Mouse (Mus musculus) cerebellum, adult 18-20 months (tissue): Measurements from ENCODE around the gene Pmf1.
"Not testable (repeated sequence)": the region's sequence is repeated elsewhere in the genome, so short reads cannot be mapped to it uniquely, and the experiment has no call there.

Experiments
- DNase-seq, 2 experiments: peaks; one replicate each; pipeline ENCODE4 v3.0.0; 2021

The Pmf1 gene

DNA sequence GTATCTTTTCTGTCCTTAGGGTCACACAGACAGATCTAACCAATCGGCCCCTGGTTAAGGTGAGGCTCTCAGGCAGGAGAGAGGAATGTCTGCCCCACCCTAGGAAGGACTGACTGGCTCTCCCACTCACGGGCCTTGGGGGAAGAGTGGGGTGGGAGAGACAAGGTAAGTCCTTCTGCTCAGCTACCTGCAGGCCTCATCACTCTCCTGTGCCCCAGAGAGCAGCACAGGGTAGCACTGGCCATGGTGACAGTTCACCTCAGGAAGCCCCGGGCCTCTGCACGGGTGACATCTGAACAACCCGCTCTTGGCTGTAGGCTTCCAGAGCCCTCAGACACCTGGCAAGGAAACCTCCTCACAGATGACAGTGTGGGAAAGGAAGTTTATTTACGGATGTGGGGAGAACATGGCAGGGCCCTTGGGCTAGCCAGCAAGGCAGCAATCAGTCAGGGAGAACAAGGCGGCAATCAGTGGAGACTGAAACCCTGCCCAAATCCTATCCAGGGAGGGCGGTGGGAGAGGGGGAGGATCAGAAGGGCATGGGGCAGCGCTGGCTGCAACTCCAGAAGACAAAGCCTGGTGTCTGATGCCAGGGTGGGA lies 16.3 kb downstream of the Pmf1 start:
- DNase-seq: no peak

DNA sequence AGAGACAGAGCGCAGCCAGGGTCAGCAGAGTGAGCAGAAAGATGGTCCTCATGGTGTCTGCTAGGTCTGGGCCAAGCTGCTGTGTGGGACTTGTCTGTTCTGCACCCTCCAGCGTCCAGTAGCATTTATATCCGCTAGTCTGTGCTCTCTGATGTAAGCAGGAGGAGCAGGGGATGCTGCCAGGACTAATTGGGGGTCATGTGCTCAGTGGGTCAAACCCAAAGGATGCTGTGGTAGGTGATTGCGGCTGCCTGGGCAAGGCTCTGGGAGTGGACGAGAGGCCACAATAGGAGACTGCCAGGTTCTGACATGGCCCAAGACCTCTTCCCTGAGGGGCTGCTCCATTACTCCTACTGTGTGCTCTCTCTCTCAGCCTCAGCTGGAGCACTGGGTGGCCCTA lies 25.8 kb downstream of the Pmf1 start, which contains the start of gene Bglap:
Gene Bglap (minus strand): TSS at position 101 of the 400 bp plus-strand sequence.
- DNase-seq: no peak

DNA sequence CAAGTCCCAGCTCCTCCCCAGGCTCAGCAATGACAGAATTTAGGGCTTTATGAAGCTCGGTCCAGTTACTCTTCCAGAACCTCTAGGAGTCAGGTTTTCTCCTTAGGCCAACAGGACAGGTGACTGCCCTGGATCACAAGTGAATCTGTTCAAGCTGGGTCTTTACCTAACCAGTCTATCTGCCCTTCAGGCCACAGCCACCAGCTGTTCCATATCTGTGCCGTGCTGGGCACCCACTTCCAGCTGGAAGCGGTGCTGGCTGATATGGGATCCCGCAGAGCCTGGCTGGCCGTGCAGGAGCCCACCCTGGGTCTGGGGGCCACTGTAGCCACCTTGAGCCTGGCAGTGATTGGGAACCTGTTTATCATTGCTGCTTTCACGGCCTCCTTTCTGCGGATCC lies 27.7 kb downstream of the Pmf1 start:
- DNase-seq: not testable (repeated sequence)

DNA sequence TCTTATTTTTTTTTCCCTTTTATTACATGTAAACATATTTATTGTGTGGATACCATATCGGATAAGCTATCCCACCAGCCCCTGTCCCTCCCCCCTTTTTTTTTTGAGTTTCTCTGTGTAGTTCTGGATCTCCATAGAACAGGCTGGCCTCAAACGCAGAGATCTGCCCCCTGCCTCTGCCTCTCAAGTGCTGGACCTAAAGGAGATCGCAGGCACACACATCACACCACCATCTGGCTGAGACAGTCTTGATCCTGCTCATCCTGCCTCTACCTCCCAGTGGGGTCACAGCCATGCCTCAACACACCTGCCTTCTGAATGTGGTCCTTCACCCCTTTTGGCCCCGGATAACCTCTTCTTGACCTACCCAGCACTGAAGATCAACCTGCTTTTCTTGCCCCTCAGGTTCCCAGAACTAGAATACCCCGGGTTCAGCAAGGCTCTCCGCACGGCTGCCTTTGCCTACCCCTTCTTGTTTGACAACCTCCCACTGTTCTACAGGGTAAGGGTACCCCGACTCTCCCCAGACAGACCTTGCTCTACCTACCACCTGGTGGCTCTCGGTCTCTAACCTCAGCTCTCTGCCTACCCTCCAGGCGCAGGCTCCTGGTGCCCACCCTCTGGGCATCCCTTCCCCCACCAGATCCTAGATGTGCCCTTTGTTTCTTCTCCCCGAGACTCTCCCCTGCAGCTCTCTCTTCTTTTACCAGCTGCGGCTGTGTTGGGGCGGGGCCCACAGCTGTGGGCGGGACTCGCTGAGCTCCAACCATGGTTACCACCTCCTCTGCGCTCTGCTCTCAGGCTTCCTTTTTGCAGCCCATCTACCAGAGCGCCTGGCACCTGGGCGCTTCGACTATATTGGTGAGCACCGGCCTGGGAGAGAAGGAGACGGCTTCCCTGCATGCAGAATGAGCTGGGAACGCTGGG lies 28.5 kb downstream of the Pmf1 start:
- not testable (repeated sequence) for DNase-seq

DNA sequence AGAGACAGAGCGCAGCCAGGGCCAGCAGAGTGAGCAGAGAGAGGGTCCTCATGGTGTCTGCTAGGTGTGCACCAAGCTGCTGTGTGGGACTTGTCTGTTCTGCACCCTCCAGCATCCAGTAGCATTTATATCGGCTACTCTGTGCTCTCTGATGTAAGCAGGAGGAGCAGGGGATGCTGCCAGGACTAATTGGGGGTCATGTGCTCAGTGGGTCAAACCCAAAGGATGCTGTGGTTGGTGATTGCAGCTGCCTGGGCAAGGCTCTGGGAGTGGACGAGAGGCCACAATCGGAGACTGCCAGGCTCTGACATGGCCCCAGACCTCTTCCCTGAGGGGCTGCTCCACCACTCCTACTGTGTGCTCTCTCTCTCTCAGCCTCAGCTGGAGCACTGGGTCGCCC lies 31.5 kb downstream of the Pmf1 start, which contains the start of gene Bglap2:
Gene Bglap2 (minus strand): TSS at position 101 of the 400 bp plus-strand sequence.
- not testable (repeated sequence) for DNase-seq

DNA sequence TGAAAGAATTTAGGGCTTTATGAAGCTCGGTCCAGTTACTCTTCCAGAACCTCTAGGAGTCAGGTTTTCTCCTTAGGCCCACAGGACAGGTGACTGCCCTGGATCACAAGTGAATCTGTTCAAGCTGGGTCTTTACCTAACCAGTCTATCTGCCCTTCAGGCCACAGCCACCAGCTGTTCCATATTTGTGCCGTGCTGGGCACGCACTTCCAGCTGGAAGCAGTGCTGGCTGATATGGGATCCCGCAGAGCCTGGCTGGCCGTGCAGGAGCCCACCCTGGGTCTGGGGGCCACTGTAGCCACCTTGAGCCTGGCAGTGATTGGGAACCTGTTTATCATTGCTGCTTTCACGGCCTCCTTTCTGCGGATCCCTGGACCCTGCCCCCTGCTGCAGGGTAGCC lies 33.5 kb downstream of the Pmf1 start:
- not testable (repeated sequence) for DNase-seq

DNA sequence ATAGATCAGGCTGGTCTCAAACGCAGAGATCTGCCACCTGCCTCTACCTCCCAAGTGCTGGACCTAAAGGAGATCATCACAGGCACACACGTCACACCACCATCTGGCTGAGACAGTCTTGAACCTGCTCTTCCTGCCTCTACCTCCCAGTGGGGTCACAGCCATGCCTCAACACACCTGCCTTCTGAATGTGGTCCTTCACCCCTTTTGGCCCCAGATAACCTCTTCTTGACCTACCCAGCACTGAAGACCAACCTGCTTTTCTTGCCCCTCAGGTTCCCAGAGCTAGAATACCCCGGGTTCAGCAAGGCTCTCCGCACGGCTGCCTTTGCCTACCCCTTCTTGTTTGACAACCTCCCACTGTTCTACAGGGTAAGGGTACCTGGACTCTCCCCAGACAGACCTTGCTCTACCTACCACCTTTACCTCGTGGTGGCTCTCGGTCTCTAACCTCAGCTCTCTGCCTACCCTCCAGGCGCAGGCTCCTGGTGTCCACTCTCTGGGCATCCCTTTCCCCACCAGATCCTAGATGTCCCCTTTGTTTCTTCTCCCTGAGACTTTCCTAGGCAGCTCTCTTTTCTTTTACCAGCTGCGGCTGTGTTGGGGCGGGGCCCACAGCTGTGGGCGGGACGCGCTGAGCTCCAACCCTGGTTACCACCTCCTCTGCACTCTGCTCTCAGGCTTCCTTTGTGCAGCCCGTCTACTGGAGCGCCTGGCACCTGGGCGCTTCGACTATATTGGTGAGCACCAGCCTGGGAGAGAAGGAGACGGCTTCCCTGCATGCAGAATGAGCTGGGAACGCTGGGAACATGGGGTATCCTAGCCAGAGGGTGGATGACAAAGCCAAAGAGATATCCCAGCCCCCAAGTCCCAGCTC lies 34.1 kb downstream of the Pmf1 start:
- DNase-seq: not testable (repeated sequence)

DNA sequence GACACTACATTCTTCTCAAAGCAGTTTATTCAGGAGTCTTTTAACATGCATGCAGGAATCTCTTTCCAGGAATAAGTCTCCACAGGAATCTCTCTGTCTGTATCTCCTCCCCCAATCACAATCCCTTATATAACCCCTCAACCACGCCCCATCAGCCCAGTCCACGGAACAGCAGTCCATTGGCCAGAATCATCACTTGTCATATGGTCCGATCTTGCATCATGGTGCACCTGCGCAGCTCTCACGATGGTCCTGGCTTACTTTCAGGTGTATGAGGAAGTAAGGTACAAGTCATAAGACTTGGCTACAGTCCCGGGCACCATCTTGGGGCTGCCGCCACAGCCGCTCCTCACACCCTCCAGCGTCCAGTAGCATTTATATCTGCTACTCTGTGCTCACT lies 37.5 kb downstream of the Pmf1 start, which contains the start of gene Bglap3:
Gene Bglap3 (minus strand): TSS at position 101 of the 400 bp plus-strand sequence.
- not testable (repeated sequence) for DNase-seq

DNA sequence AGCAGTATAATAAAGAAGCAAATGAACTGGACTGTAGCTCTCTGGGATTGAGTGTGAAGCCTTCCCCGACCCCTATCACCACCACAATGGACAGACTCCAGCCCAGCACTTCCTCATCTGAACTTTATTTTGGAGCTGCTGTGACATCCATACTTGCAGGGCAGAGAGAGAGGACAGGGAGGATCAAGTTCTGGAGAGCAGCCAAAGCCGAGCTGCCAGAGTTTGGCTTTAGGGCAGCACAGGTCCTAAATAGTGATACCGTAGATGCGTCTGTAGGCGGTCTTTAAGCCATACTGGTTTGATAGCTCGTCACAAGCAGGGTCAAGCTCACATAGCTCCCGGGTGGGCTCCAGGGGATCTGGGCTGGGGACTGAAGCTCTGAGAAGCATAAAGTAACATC lies 41.6 kb downstream of the Pmf1 start:
- DNase-seq: not testable (repeated sequence)

DNA sequence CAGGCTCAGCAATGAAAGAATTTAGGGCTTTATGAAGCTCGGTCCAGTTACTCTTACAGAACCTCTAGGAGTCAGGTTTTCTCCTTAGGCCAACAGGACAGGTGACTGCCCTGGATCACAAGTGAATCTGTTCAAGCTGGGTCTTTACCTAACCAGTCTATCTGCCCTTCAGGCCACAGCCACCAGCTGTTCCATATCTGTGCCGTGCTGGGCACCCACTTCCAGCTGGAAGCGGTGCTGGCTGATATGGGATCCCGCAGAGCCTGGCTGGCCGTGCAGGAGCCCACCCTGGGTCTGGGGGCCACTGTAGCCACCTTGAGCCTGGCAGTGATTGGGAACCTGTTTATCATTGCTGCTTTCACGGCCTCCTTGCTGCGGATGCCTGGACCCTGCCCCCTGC lies 42.6 kb downstream of the Pmf1 start:
- DNase-seq: not testable (repeated sequence)

DNA sequence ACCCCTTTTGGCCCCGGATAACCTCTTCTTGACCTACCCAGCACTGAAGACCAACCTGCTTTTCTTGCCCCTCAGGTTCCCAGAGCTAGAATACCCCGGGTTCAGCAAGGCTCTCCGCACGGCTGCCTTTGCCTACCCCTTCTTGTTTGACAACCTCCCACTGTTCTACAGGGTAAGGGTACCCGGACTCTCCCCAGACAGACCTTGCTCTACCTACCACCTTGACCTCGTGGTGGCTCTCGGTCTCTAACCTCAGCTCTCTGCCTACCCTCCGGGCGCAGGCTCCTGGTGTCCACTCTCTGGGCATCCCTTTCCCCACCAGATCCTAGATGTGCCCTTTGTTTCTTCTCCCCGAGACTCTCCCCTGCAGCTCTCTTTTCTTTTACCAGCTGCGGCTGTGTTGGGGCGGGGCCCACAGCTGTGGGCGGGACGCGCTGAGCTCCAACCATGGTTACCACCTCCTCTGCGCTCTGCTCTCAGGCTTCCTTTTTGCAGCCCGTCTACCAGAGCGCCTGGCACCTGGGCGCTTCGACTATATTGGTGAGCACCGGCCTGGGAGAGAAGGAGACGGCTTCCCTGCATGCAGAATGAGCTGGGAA lies 43.2 kb downstream of the Pmf1 start:
- not testable (repeated sequence) for DNase-seq

DNA sequence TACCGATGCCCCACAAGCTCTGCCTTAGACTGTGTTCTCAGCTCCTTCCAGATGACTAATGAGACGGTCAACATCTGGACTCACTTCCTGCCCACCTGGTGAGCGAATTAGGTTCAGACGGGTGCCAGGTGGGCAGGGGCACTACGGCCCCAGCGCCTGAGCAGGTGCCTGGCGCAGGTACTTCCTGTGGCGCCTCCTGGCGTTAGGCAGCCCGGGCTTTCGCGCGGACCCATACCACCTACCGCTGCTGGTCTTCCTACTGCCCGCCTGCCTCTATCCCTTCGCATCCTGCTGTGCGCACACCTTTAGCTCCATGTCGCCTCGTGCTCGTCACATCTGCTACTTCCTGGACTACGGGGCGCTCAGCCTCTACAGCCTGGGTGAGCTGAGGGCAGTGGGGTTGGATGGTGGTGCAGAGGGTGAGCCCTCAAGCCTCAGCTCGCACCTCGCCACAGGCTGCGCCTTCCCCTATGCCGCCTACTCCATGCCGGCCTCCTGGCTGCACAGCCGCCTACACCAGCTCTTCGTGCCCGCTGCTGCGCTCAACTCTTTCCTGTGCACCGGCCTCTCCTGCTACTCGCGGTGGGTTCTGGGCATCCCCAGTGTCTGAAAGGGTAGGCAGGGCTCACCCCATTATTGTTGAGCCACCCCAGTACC lies 44.3 kb downstream of the Pmf1 start:
- DNase-seq: no peak

DNA sequence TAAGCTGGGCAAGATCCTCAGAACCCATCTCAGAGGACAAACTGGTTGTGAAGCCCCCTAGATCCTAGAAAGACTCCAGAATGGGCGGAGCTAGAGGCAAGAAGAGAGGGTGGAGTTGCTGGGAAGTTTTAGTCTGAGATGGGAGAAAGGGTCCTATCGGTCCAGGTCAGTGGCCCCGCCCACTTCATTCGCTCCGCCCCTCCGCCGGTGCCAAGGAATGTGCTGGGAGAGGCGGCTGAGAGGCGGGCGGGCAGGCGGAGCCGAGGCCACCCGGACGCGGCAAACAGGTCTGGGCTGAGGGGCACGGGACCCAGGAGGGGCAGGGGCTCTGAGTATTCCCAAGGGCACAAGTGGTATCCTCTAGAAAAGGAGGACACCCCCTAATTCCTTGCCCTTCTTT lies 45.8 kb downstream of the Pmf1 start, which contains the start of gene Paqr6:
Gene Paqr6 (plus strand): TSS at position 248 of the 400 bp plus-strand sequence.
- peak in 1 of 2 experiments; percentile 44 for DNase-seq

DNA sequence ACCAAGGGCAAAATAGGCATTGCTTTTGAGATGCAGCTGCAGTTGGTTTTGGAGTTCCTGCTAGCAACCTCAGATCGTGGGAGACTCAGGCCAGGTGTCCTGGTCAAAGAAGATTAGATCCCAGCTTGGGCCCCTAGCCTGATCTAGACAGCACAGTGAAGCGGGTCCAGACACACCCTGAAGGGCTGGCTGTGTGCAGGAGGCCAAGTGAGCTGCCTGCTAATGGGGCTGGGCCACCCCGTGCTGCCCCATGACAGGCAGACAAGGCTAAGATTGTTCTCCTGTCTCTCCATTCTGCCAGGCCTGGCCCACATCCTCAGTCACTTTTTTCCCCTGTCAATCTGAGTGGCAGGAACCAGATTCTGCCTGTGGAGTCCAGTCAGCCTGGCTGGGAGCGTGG lies 46.4 kb downstream of the Pmf1 start:
- DNase-seq: peak in 1 of 2 experiments; percentile 35

DNA sequence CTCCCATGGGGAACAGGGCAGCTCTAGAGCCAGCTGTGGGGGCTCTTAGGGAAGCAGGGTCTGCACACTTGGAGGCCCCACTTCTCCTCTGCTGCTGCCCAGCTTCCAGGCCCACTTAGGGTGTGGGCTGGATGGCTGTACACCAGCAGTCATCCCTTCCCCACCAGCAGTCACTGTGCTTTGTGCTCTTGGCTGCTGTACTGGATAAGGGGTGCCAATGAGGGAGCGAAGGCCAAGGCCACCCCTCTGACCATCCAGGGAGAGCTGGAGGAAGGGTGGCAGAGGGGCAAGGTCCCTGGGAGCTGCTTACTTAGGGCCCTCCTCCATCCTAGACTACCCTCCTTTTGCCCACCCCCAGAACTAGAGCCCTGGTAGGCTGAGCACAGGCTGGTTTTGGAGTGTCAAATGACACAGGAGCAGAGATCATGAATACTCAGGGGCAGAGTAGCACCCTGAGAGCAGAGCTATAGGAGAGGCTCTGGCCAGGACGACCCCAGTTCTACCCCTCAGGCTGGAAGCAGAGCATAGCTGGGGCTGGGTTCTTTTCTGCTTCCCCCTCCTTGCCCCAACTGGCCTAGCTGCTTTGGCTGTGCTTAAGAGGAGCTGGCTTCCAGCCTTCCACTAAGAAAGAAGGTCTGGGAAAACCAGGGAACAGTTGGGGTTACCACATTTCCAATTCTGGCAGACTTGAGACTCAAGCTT lies 48.4 kb downstream of the Pmf1 start:
- DNase-seq: peak in 1 of 2 experiments; percentile 27

DNA sequence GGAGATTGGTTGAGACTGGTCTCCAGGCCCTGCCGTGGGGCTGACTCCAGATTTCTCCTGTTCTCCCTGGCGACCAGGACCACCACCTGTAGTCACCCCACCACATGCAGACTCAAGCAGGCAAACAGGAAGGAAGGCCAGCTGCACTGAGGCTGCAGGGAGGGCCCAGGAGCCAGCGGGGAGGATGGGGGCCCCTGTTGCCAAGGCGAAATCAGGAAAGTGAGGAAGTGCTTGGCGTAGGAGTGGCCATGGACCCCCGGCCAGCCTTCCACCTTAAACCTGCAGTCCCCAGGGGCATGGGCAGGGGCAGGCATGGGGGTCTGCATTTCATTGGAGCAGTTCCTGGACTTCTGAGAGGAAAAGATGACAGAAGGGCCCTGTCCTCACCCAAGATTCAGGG lies 49.0 kb downstream of the Pmf1 start:
- no peak for DNase-seq

DNA sequence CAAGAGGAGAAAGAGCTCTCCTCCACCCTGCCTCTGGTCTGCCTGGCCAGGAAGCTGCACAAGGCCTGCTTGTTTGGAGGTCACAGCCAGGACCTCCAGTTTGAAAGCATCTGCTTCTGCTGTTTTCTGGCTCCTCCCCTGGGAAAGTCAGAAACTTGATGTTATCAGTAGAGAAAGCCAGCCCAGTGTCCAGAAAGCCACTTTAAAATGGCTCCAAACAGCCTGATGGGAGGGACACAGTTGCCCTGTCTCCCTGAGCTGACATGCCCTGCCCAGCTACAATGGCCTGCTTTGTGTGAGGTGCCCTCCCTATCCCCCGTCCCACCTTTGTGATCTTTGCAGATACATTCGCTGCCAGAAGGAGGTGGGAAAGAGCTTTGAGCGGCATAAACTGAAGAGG lies 50.1 kb downstream of the Pmf1 start:
- no peak for DNase-seq

DNA sequence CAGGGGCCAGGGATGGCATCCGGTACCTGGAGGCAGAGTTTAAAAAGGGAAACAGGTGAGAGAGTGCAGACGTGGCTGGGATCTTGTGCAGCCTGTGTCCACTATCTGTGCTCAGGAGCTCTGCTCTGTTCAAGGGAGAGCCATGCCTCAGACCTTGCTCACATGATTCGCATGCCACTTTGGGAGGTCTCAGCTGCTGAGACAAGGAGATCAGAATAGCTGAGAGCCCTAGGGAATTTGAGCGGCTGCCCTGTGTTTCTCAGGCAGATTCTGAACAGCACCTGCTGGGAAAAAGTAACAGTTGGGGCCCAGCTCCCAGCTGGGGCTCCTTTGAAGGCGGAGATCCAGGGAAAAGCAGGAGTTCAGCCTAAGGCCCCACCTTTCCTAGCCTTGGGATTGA lies 50.5 kb downstream of the Pmf1 start:
- DNase-seq: no peak

DNA sequence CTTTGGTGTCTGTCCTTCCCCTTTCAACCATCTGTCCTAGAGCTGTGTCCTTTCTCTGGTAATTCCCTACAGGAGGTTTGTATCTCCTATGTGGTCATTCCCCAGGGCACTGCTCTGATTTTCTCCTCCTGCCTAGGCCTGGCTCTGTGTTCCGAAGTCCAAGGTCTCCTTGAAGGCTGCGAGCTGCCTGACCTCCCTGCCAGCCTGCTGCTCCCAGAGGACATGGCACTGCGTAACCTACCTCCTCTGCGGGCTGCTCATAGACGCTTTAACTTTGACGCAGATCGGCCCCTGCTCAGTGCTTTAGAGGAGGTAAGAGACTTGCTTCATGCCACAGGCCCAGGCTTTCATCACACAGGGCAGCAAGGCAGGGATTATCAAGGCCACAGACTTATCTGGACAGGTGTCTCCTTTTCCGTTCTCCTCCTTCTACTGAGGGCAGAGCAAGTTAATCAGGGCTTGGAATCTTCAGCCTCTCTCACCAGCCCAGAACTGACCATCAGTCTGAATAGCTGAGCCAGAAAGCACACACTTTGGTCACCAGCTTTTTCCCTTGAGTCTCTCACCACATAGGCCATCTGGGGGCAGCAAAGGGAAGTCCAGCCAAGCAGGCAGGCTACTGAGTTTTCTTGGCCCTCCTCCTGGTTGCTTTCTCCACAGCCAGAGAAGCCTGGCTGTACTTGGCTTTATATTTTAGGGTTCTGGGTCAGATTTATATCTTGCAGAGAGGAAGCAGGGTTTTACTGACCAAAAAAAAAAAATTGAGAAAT lies 55.5 kb downstream of the Pmf1 start:
- peak in 1 of 2 experiments; percentile 65 for DNase-seq

DNA sequence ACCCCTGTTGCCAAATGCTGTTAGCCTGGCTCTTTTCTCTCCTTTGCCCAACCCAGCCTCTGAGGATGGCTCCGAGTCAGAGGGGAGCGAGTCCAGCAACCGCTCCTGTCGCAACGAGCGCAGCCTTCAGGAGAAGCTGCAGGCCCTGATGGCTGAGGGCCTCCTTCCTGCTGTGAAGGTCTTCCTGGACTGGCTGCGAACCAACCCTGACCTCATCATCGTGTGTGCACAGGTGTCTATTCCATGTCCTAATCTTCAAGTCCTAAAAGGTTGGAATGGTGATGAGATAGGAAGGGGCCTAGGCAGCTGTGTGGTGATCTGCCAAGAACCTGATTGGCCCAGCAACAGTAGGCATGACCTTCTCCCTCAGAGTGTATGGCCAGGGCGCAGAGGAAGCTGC lies 57.2 kb downstream of the Pmf1 start:
- DNase-seq: peak; percentile 68
